In genomic region chr3:60501561-60502151, GRCm38 (mm10) we compare ENCODE assay signal across 8 mouse cellular contexts. TPM values are rescaled to one million over a fixed set of nuclear protein-coding genes. Genes with fewer than 3 reads are reported as not detected.
A peak's percentile ranks its signal among the peaks of the same experiment; 100 is the strongest.
DNase-seq lines count a peak whose midpoint lies in the region; ATAC-seq lines count a peak whose summit lies in the region.

No protein-coding gene starts in this region.

- peaks cover 14% of the 10 kb centered on the region for H3K4me1 ChIP-seq in brown adipose tissue, adult 24 weeks (ENCODE audit: control insufficient read depth, insufficient read depth, insufficient read length, low read length)
- H3K4me1 ChIP-seq in forebrain, embryonic 15.5 days, result peaks cover 39% of the 10 kb centered on the region
- peaks cover 35% of the 10 kb centered on the region for H3K4me1 ChIP-seq in hindbrain, embryonic 10.5 days (replicated peaks)

- ATAC-seq in forebrain, embryonic 15.5 days (replicated peaks), result peak; percentile 81
- ATAC-seq in megakaryocyte progenitor cell, adult 5-6 weeks (replicated peaks; ENCODE audit: poor library complexity), result peak; percentile 17

- DNase-seq in right cerebral cortex, adult 18-20 months, result peak; percentile 36
- no peak for DNase-seq in right cerebral cortex, postnatal 14 days
- DNase-seq in hindbrain, embryonic 10.5 days (ENCODE audit: low spot score), result peak; percentile 59
- DNase-seq in left cerebral cortex, postnatal 14 days (ENCODE audit: low spot score in 2 of 2), result peak; percentile 36 to 53
- DNase-seq in spleen, postnatal 36 days (ENCODE audit: low spot score in 2 of 2), result peak; percentile 51 to 60

- peak overlapping the region; percentile 87 for H3K9ac ChIP-seq in forebrain, embryonic 15.5 days (replicated peaks)

- no peaks in the 10 kb centered on the region for H3K36me3 ChIP-seq in forebrain, embryonic 15.5 days
- H3K36me3 ChIP-seq in hindbrain, embryonic 10.5 days, result no peaks in the 10 kb centered on the region

- intact Hi-C loops in left cerebral cortex, postnatal 14 days (cut with DNase I), result loop anchor here (5.0 kb wide), 1 partner anchor 111 kb away; no protein-coding TSS in a partner anchor

- H3K27me3 ChIP-seq in forebrain, embryonic 15.5 days, result no peaks in the 10 kb centered on the region
- no peaks in the 10 kb centered on the region for H3K27me3 ChIP-seq in hindbrain, embryonic 10.5 days (ENCODE audit: insufficient read depth, poor library complexity, severe bottlenecking)

- H3K4me3 ChIP-seq in brown adipose tissue, adult 24 weeks (ENCODE audit: insufficient read depth, low read depth, low read length), result peak overlapping the region; percentile 98
- peak overlapping the region; percentile 79 for H3K4me3 ChIP-seq in forebrain, embryonic 15.5 days
- peak overlapping the region; percentile 86 for H3K4me3 ChIP-seq in hindbrain, embryonic 10.5 days

- H3K4me2 ChIP-seq in forebrain, embryonic 15.5 days (replicated peaks), result peak overlapping the region; percentile 71

- no peaks in the 10 kb centered on the region for H3K9me3 ChIP-seq in forebrain, embryonic 15.5 days
- no peaks in the 10 kb centered on the region for H3K9me3 ChIP-seq in hindbrain, embryonic 10.5 days

- under 1% methylated on average over 22 of the region's 29 CpGs for WGBS in forebrain, embryonic 15.5 days
- WGBS in hindbrain, embryonic 10.5 days, result 3% methylated on average over 29 of the region's 29 CpGs

- peak overlapping the region; percentile 93 for H3K27ac ChIP-seq in brown adipose tissue, adult 24 weeks (replicated peaks; ENCODE audit: low read depth, low read length)
- peak overlapping the region; percentile 84 for H3K27ac ChIP-seq in forebrain, embryonic 15.5 days (replicated peaks)
- peak overlapping the region; percentile 99 for H3K27ac ChIP-seq in hindbrain, embryonic 10.5 days

RNA-seq across cellular contexts. Expression of gene Mbnl1, which starts 29.0 kb away (rescaled TPM):
- polyA plus RNA-seq in brown adipose tissue, adult 24 weeks (2012; ENCODE audit: insufficient read depth, insufficient read length, missing spikeins), result 127 and 136 TPM in 2 replicates
- polyA plus RNA-seq in forebrain, embryonic 15.5 days (2015; fragmentation: Nextera tagmentation; extraction: Ambion mirVana), result 44.0 and 45.4 TPM in 2 replicates
- polyA plus RNA-seq in hindbrain, embryonic 10.5 days (2016; fragmentation: Nextera tagmentation; extraction: Ambion mirVana), result 34.7 and 39.3 TPM in 2 replicates
- total RNA-seq in left cerebral cortex, postnatal 14 days (2021), result 100 to 1,000 TPM; 110 to 116 TPM
- 542 and 611 TPM in 2 replicates for total RNA-seq in megakaryocyte progenitor cell, adult 5-6 weeks (2015)
- total RNA-seq in megakaryocyte progenitor cell, adult 5-6 weeks (2017), result 545 and 581 TPM in 2 replicates
